Mouse (Mus musculus): ENCODE results near the gene Glis2. TPM values are rescaled to one million over a fixed set of nuclear protein-coding genes. Genes with fewer than 3 reads are reported as not detected.

Glis2 gene
- polyA plus RNA-seq, 1 experiment from 2014 or later = 13.2 TPM

GRCm38 (mm10) chr16:4663806-4664205 lies 69.3 kb downstream of the Glis2 start:
- Histone ChIP-seq H3K4me3 (ENCODE audit: low read depth, low read length) (no peak overlapping the region), H3K9me3 (ENCODE audit: control insufficient read depth, low read length) (no peaks in the 10 kb centered on the region), H3K27ac (ENCODE audit: low read depth, low read length) (no peak overlapping the region), H3K4me2 (ENCODE audit: low read depth, low read length) (no peak overlapping the region), H3K36me3 (ENCODE audit: control insufficient read depth, insufficient read depth, low read length) (peaks cover 12% of the 10 kb centered on the region; the same call in 1 of the 2 replicates), H3K27me3 (ENCODE audit: control insufficient read depth, insufficient read depth, low read length) (no peaks in the 10 kb centered on the region), H3K4me1 (ENCODE audit: control insufficient read depth, insufficient read depth, low read length) (no peaks in the 10 kb centered on the region), H3K9ac (replicated peaks; ENCODE audit: low read depth, low read length) (no peak overlapping the region)
- WGBS = 92% methylated on average over 2 of the region's 2 CpGs
- ATAC-seq (ENCODE audit: low read depth) = no peak

DNA sequence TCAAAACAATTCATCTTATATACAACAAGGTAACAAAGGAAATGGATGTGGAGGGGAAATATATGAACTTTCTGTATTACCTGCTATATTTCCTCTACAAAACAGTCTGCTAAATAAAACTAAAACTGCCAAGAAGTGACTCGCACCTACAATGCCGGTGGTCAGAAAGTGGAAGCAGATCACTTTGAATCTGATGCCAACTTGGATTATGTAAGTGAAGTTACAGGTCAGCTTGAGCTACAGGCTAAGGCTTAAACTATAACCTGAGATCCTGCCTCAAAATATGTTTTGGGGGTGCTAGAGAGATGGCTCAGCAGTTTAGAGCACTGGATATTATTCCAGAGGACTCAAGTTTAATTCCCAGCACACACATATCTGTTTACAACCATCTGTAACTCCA lies 71.2 kb downstream of the Glis2 start:
- Histone ChIP-seq H3K27ac (ENCODE audit: low read depth, low read length) (no peak overlapping the region), H3K9me3 (ENCODE audit: control insufficient read depth, low read length) (no peaks in the 10 kb centered on the region), H3K36me3 (ENCODE audit: control insufficient read depth, insufficient read depth, low read length) (peaks cover 12% of the 10 kb centered on the region; the same call in 1 of the 2 replicates), H3K4me3 (ENCODE audit: low read depth, low read length) (no peak overlapping the region), H3K4me2 (ENCODE audit: low read depth, low read length) (no peak overlapping the region), H3K27me3 (ENCODE audit: control insufficient read depth, insufficient read depth, low read length) (no peaks in the 10 kb centered on the region), H3K4me1 (ENCODE audit: control insufficient read depth, insufficient read depth, low read length) (no peaks in the 10 kb centered on the region), H3K9ac (replicated peaks; ENCODE audit: low read depth, low read length) (no peak overlapping the region)
- no peak for ATAC-seq (ENCODE audit: low read depth)
- 97% methylated on average over 2 of the region's 2 CpGs for WGBS

GRCm38 (mm10) chr16:4667190-4667808 lies 72.8 kb downstream of the Glis2 start:
- H3K27ac ChIP-seq (ENCODE audit: low read depth, low read length) = no peak overlapping the region
- H3K27me3 ChIP-seq (ENCODE audit: control insufficient read depth, insufficient read depth, low read length) = no peaks in the 10 kb centered on the region
- WGBS = 29% methylated on average over 3 of the region's 3 CpGs
- H3K36me3 ChIP-seq (ENCODE audit: control insufficient read depth, insufficient read depth, low read length) = peaks cover 7% of the 10 kb centered on the region; the same call in 1 of the 2 replicates
- no peaks in the 10 kb centered on the region for H3K4me1 ChIP-seq (ENCODE audit: control insufficient read depth, insufficient read depth, low read length)
- no peak overlapping the region for H3K4me2 ChIP-seq (ENCODE audit: low read depth, low read length)
- ATAC-seq (ENCODE audit: low read depth) = peak; percentile 92
- H3K9ac ChIP-seq (replicated peaks; ENCODE audit: low read depth, low read length) = no peak overlapping the region
- H3K9me3 ChIP-seq (ENCODE audit: control insufficient read depth, low read length) = no peaks in the 10 kb centered on the region
- H3K4me3 ChIP-seq (ENCODE audit: low read depth, low read length) = no peak overlapping the region

GRCm38 (mm10) chr16:4670317-4670716 lies 75.8 kb downstream of the Glis2 start:
- Histone ChIP-seq H3K27ac (ENCODE audit: low read depth, low read length) (no peak overlapping the region), H3K9me3 (ENCODE audit: control insufficient read depth, low read length) (no peaks in the 10 kb centered on the region), H3K9ac (replicated peaks; ENCODE audit: low read depth, low read length) (no peak overlapping the region), H3K4me2 (ENCODE audit: low read depth, low read length) (no peak overlapping the region), H3K36me3 (ENCODE audit: control insufficient read depth, insufficient read depth, low read length) (0 out of 2 replicates have a peak, but pooled peaks cover 4% of the 10 kb centered on the region), H3K4me1 (ENCODE audit: control insufficient read depth, insufficient read depth, low read length) (no peaks in the 10 kb centered on the region), H3K27me3 (ENCODE audit: control insufficient read depth, insufficient read depth, low read length) (no peaks in the 10 kb centered on the region), H3K4me3 (ENCODE audit: low read depth, low read length) (no peak overlapping the region)
- ATAC-seq (ENCODE audit: low read depth) = no peak
- 76% methylated on average over 5 of the region's 5 CpGs for WGBS

GRCm38 (mm10) chr16:4674091-4674490 lies 79.6 kb downstream of the Glis2 start:
- no peak for ATAC-seq (ENCODE audit: low read depth)
- no peaks in the 10 kb centered on the region for H3K27me3 ChIP-seq (ENCODE audit: control insufficient read depth, insufficient read depth, low read length)
- H3K9me3 ChIP-seq (ENCODE audit: control insufficient read depth, low read length) = no peaks in the 10 kb centered on the region
- H3K9ac ChIP-seq (replicated peaks; ENCODE audit: low read depth, low read length) = no peak overlapping the region
- no peak overlapping the region for H3K4me2 ChIP-seq (ENCODE audit: low read depth, low read length)
- H3K27ac ChIP-seq (ENCODE audit: low read depth, low read length) = no peak overlapping the region
- WGBS = 87% methylated on average over 4 of the region's 4 CpGs
- peaks cover 7% of the 10 kb centered on the region for H3K4me1 ChIP-seq (ENCODE audit: control insufficient read depth, insufficient read depth, low read length)
- 0 out of 2 replicates have a peak, but pooled peaks cover 8% of the 10 kb centered on the region for H3K36me3 ChIP-seq (ENCODE audit: control insufficient read depth, insufficient read depth, low read length)
- no peak overlapping the region for H3K4me3 ChIP-seq (ENCODE audit: low read depth, low read length)

Other genes starting within 250 kb of the Glis2 start
- gene Adcy9, start 174.2 kb upstream of the Glis2 start, polyA plus RNA-seq (2014; fragmentation: Nextera tagmentation; extraction: Ambion mirVana) = 6.4 and 6.7 TPM in 2 replicates
- 22.7 and 30.7 TPM in 2 replicates for gene Srl, start 52.9 kb upstream of the Glis2 start, polyA plus RNA-seq (2014; fragmentation: Nextera tagmentation; extraction: Ambion mirVana)
- 7.2 and 7.8 TPM in 2 replicates for gene Tfap4, start 34.9 kb upstream of the Glis2 start, polyA plus RNA-seq (2014; fragmentation: Nextera tagmentation; extraction: Ambion mirVana)
- gene Pam16, start 30.3 kb downstream of the Glis2 start, polyA plus RNA-seq (2014; fragmentation: Nextera tagmentation; extraction: Ambion mirVana) = 179 and 194 TPM in 2 replicates
- gene Vasn, start 45.2 kb downstream of the Glis2 start, polyA plus RNA-seq (2014; fragmentation: Nextera tagmentation; extraction: Ambion mirVana) = 4.4 and 6.3 TPM in 2 replicates
- 55.0 and 61.9 TPM in 2 replicates for gene Dnaja3, start 45.3 kb downstream of the Glis2 start, polyA plus RNA-seq (2014; fragmentation: Nextera tagmentation; extraction: Ambion mirVana)
- 28.0 and 28.6 TPM in 2 replicates for gene Coro7, start 85.1 kb downstream of the Glis2 start, polyA plus RNA-seq (2014; fragmentation: Nextera tagmentation; extraction: Ambion mirVana)
- 57.2 and 63.7 TPM in 2 replicates for gene Nmral1, start 124.6 kb downstream of the Glis2 start, polyA plus RNA-seq (2014; fragmentation: Nextera tagmentation; extraction: Ambion mirVana)
- 106 and 126 TPM in 2 replicates for gene Hmox2, start 131.6 kb downstream of the Glis2 start, polyA plus RNA-seq (2014; fragmentation: Nextera tagmentation; extraction: Ambion mirVana)
- gene Cdip1, start 195.6 kb downstream of the Glis2 start, polyA plus RNA-seq (2014; fragmentation: Nextera tagmentation; extraction: Ambion mirVana) = 125 TPM in 2 replicates
- gene 4930562C15Rik, start 240.7 kb downstream of the Glis2 start, polyA plus RNA-seq (2014; fragmentation: Nextera tagmentation; extraction: Ambion mirVana) = 0.85 and 0.86 TPM in 2 replicates